Mouse (Mus musculus) forebrain, embryonic 15.5 days (tissue): ENCODE data around the gene Hddc2. TPM values are rescaled to one million over a fixed set of nuclear protein-coding genes. Genes with fewer than 3 reads are reported as not detected.

Experiments used
- ATAC-seq: fragments of 200-750 bp; cut with Nextera tagmentation; replicated peaks from 2 replicates; pipeline ENCODE4 v1.8.0; 2017; ENCODE audit warnings: mild to moderate bottlenecking, moderate TSS enrichment, moderate library complexity
- H3K27ac ChIP-seq: fragments of 300-500 bp; sonication (generic); replicated peaks from 2 replicates; pipeline ENCODE4 v1.5.1; 2015; ENCODE audit warnings: mild to moderate bottlenecking, inconsistent platforms
- H3K27me3 ChIP-seq: fragments of 300-500 bp; sonication (generic); 2 replicates; pipeline ENCODE4 v1.6.1; 2015; ENCODE audit warnings: inconsistent platforms
- H3K36me3 ChIP-seq: fragments of 300-500 bp; sonication (generic); 2 replicates; pipeline ENCODE4 v1.6.1; 2015; ENCODE audit warnings: mild to moderate bottlenecking, inconsistent platforms
- H3K4me1 ChIP-seq: fragments of 300-500 bp; sonication (generic); 2 replicates; pipeline ENCODE4 v1.6.1; 2015; ENCODE audit warnings: inconsistent platforms
- H3K4me2 ChIP-seq: fragments of 300-500 bp; sonication (generic); replicated peaks from 2 replicates; pipeline ENCODE4 v1.6.1; 2015; ENCODE audit warnings: mild to moderate bottlenecking, inconsistent platforms
- H3K4me3 ChIP-seq: fragments of 300-500 bp; sonication (generic); 2 replicates; pipeline ENCODE4 v1.5.1; 2015; ENCODE audit warnings: mild to moderate bottlenecking, inconsistent platforms
- H3K9ac ChIP-seq: fragments of 300-500 bp; sonication (generic); replicated peaks from 2 replicates; pipeline ENCODE4 v1.6.1; 2015; ENCODE audit warnings: mild to moderate bottlenecking, inconsistent platforms
- H3K9me3 ChIP-seq: fragments of 300-500 bp; sonication (generic); 2 replicates; pipeline ENCODE4 v1.6.1; 2016; ENCODE audit warnings: inconsistent platforms
- whole genome bisulfite sequencing: fragments of 180-500 bp; shearing (Covaris S2); methylation state at CpG from one replicate; pipeline ENCODE4 v1.1.7; 2015; ENCODE audit warnings: mixed read lengths; 5-methylcytosine and 5-hydroxymethylcytosine counted together
- polyA plus RNA-seq: library from polyadenylated mRNA; unstranded; fragments of >200 nt; fragmentation: Nextera tagmentation; extraction: Ambion mirVana; gene quantifications from 2 replicates; pipeline ENCODE4 v1.2.1, GENCODE M21; 2015

Hddc2 gene
- polyA plus RNA-seq, result 50.6 and 52.2 TPM in 2 replicates

GRCm38 (mm10) chr10:31312865-31313848, at the start of gene Hddc2:
Gene Hddc2 (plus strand): TSS chr10:31313383.
- Histone ChIP-seq H3K27ac (peak within 1 kb of the TSS; percentile 80), H3K9me3 (no peaks in the 10 kb centered on the region), H3K4me1 (peaks cover 14% of the 10 kb centered on the region), H3K36me3 (peaks cover 3% of the 10 kb centered on the region; the same call in 1 of the 2 replicates), H3K9ac (peak within 1 kb of the TSS; percentile 75), H3K27me3 (no peaks in the 10 kb centered on the region), H3K4me2 (peak within 1 kb of the TSS; percentile 54), H3K4me3 (peak within 1 kb of the TSS; percentile 75)
- WGBS, result 3% methylated on average over 40 of the region's 44 CpGs
- ATAC-seq, result peak; percentile 95

- no peaks in the 10 kb centered on the region for H3K9me3 ChIP-seq
- H3K36me3 ChIP-seq, result no peaks in the 10 kb centered on the region
- no peaks in the 10 kb centered on the region for H3K4me1 ChIP-seq
- H3K27ac ChIP-seq, result no peak overlapping the region
- WGBS, result 81% methylated on average over 2 of the region's 2 CpGs
- H3K4me2 ChIP-seq, result no peak overlapping the region
- no peaks in the 10 kb centered on the region for H3K27me3 ChIP-seq
- H3K9ac ChIP-seq, result no peak overlapping the region
- no peak for ATAC-seq
- H3K4me3 ChIP-seq, result no peak overlapping the region
Observed at GRCm38 (mm10) chr10:31272738-31273137, 40.4 kb upstream of the Hddc2 start.

GRCm38 (mm10) chr10:31273171-31273570, 40.0 kb upstream of the Hddc2 start:
- no peaks in the 10 kb centered on the region for H3K9me3 ChIP-seq
- H3K9ac ChIP-seq, result no peak overlapping the region
- WGBS, result 39% methylated on average over 1 of the region's 1 CpGs
- no peak overlapping the region for H3K4me2 ChIP-seq
- no peak overlapping the region for H3K27ac ChIP-seq
- H3K4me3 ChIP-seq, result no peak overlapping the region
- no peaks in the 10 kb centered on the region for H3K4me1 ChIP-seq
- no peaks in the 10 kb centered on the region for H3K27me3 ChIP-seq
- H3K36me3 ChIP-seq, result no peaks in the 10 kb centered on the region
- ATAC-seq, result no peak

GRCm38 (mm10) chr10:31287787-31288186, 25.4 kb upstream of the Hddc2 start:
- Histone ChIP-seq H3K4me3 (no peak overlapping the region), H3K9ac (no peak overlapping the region), H3K36me3 (no peaks in the 10 kb centered on the region), H3K27me3 (no peaks in the 10 kb centered on the region), H3K9me3 (no peaks in the 10 kb centered on the region), H3K4me2 (no peak overlapping the region), H3K27ac (no peak overlapping the region), H3K4me1 (no peaks in the 10 kb centered on the region)
- no peak for ATAC-seq

- Histone ChIP-seq H3K27me3 (no peaks in the 10 kb centered on the region), H3K9ac (no peak overlapping the region), H3K4me3 (no peak overlapping the region), H3K9me3 (no peaks in the 10 kb centered on the region), H3K27ac (no peak overlapping the region), H3K4me2 (no peak overlapping the region), H3K36me3 (no peaks in the 10 kb centered on the region), H3K4me1 (no peaks in the 10 kb centered on the region)
- 91% methylated on average over 4 of the region's 4 CpGs for WGBS
- no peak for ATAC-seq
Observed at GRCm38 (mm10) chr10:31288697-31289390, 24.3 kb upstream of the Hddc2 start.

GRCm38 (mm10) chr10:31295705-31296104, 17.5 kb upstream of the Hddc2 start:
- WGBS, result 12% methylated on average over 5 of the region's 5 CpGs
- ATAC-seq, result peak; percentile 16; the same call in 1 of the 2 replicates

GRCm38 (mm10) chr10:31296458-31296857, 16.7 kb upstream of the Hddc2 start:
- Histone ChIP-seq H3K27me3 (no peaks in the 10 kb centered on the region), H3K9ac (no peak overlapping the region), H3K36me3 (no peaks in the 10 kb centered on the region), H3K4me3 (no peak overlapping the region), H3K4me1 (peaks cover 8% of the 10 kb centered on the region), H3K4me2 (no peak overlapping the region), H3K27ac (no peak overlapping the region), H3K9me3 (no peaks in the 10 kb centered on the region)
- WGBS, result 13% methylated on average over 1 of the region's 1 CpGs
- no peak for ATAC-seq

More at GRCm38 (mm10) chr10:31295705-31296104, 17.5 kb upstream of the Hddc2 start:
- H3K9ac ChIP-seq, result no peak overlapping the region
- no peak overlapping the region for H3K27ac ChIP-seq
- H3K4me3 ChIP-seq, result no peak overlapping the region
- H3K36me3 ChIP-seq, result no peaks in the 10 kb centered on the region
- H3K27me3 ChIP-seq, result no peaks in the 10 kb centered on the region
- no peaks in the 10 kb centered on the region for H3K9me3 ChIP-seq
- peaks cover 8% of the 10 kb centered on the region for H3K4me1 ChIP-seq
- no peak overlapping the region for H3K4me2 ChIP-seq

- no peak overlapping the region for H3K4me2 ChIP-seq
- WGBS, result 58% methylated on average over 4 of the region's 4 CpGs
Observed at GRCm38 (mm10) chr10:31297106-31297505, 16.1 kb upstream of the Hddc2 start.

GRCm38 (mm10) chr10:31298263-31298662, 14.9 kb upstream of the Hddc2 start:
- H3K9me3 ChIP-seq, result no peaks in the 10 kb centered on the region
- no peak overlapping the region for H3K27ac ChIP-seq
- H3K36me3 ChIP-seq, result no peaks in the 10 kb centered on the region
- WGBS, result 63% methylated on average over 2 of the region's 2 CpGs
- peaks cover 8% of the 10 kb centered on the region for H3K4me1 ChIP-seq
- no peak overlapping the region for H3K4me3 ChIP-seq
- no peaks in the 10 kb centered on the region for H3K27me3 ChIP-seq
- H3K4me2 ChIP-seq, result no peak overlapping the region
- ATAC-seq, result no peak
- H3K9ac ChIP-seq, result no peak overlapping the region

More at GRCm38 (mm10) chr10:31297106-31297505, 16.1 kb upstream of the Hddc2 start:
- ATAC-seq, result no peak
- no peaks in the 10 kb centered on the region for H3K36me3 ChIP-seq
- peaks cover 8% of the 10 kb centered on the region for H3K4me1 ChIP-seq
- no peak overlapping the region for H3K4me3 ChIP-seq
- H3K9me3 ChIP-seq, result no peaks in the 10 kb centered on the region
- H3K9ac ChIP-seq, result no peak overlapping the region
- no peak overlapping the region for H3K27ac ChIP-seq
- no peaks in the 10 kb centered on the region for H3K27me3 ChIP-seq

GRCm38 (mm10) chr10:31298921-31299574, 14.1 kb upstream of the Hddc2 start:
- Histone ChIP-seq H3K4me2 (no peak overlapping the region), H3K36me3 (no peaks in the 10 kb centered on the region), H3K27me3 (no peaks in the 10 kb centered on the region), H3K4me1 (peaks cover 8% of the 10 kb centered on the region), H3K4me3 (no peak overlapping the region), H3K9ac (no peak overlapping the region), H3K27ac (no peak overlapping the region), H3K9me3 (no peaks in the 10 kb centered on the region)
- 43% methylated on average over 6 of the region's 6 CpGs for WGBS
- ATAC-seq, result peak; percentile 67

GRCm38 (mm10) chr10:31300292-31300691, 12.9 kb upstream of the Hddc2 start:
- H3K9me3 ChIP-seq, result no peaks in the 10 kb centered on the region
- no peaks in the 10 kb centered on the region for H3K36me3 ChIP-seq
- no peak overlapping the region for H3K4me3 ChIP-seq
- no peaks in the 10 kb centered on the region for H3K27me3 ChIP-seq
- H3K9ac ChIP-seq, result no peak overlapping the region
- WGBS, result 88% methylated on average over 1 of the region's 1 CpGs
- H3K4me1 ChIP-seq, result peaks cover 5% of the 10 kb centered on the region
- no peak overlapping the region for H3K27ac ChIP-seq
- H3K4me2 ChIP-seq, result no peak overlapping the region
- no peak for ATAC-seq

GRCm38 (mm10) chr10:31303446-31303845, 9.7 kb upstream of the Hddc2 start:
- no peak overlapping the region for H3K9ac ChIP-seq
- H3K27ac ChIP-seq, result no peak overlapping the region
- H3K36me3 ChIP-seq, result no peaks in the 10 kb centered on the region
- H3K4me3 ChIP-seq, result no peak overlapping the region
- H3K4me2 ChIP-seq, result no peak overlapping the region
- no peaks in the 10 kb centered on the region for H3K27me3 ChIP-seq
- no peaks in the 10 kb centered on the region for H3K4me1 ChIP-seq
- H3K9me3 ChIP-seq, result no peaks in the 10 kb centered on the region
- ATAC-seq, result no peak
- WGBS, result 91% methylated on average over 2 of the region's 2 CpGs
